Mouse (Mus musculus): ENCODE measurements around the gene Smim17.
"Not testable (repeated sequence)": the region's sequence is repeated elsewhere in the genome, so short reads cannot be mapped to it uniquely, and the experiment has no call there.

Gene Smim17

DNA sequence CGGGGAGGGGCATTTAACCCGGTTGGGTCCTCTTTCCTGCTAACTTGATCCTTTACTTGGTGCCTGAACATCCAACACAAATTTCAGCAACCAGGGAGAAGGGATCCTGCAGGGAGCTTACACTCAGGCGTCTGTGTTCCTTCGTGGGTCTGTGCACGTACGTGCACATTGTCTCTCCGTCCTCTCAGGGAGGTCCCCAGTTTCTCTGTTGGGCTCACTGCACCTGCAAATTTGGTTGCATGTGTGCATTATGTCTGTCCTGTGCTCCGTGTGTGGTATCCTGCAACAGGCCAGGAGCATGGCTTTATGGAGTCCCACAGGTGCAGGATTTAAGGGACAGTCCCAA, 16.9 kb downstream of the Smim17 start:
- no peak for DNase-seq (ENCODE audit: low spot score)

GRCm38 (mm10) chr7:6419894-6420293, 21.4 kb downstream of the Smim17 start:
- no peak for DNase-seq (ENCODE audit: low spot score)

DNA sequence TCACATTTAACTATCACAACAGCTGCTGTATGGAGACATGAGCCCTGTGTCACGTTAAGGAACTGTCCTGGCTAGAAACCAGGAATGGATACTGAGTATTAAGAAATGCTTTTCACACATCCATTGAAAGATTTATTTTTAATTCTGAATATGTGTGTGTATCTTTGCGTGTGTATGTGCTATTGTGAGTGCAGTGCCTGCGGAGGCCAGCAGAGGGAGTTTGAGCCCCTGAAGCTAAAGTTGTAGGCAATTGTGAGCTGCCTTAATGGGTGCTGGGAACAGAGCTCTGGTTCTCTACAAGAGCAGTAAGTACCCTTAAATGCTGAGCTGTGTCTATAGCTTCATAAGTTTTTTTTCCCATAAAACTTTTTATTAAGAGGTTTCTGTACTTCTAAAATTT, 30.9 kb downstream of the Smim17 start:
- DNase-seq (ENCODE audit: low spot score), result no peak

DNA sequence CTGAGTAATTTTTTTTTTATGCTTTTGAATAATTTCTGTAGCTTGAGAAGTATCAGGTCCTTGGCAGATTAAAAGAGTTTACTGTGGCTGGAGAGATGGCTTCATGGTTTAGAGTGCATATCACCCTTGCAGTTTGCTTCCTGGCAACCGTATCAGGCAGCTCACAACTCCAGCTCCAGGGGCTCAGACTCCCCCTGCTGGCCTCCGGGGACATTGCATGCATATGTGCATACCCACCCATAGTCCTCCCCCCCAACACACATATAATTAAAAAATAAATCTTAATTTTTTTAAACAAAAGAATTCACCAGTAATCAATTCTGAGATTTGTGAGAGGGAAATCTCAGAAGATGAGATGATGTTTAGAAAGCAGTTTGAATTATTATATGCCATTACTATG, 31.8 kb downstream of the Smim17 start:
- DNase-seq (ENCODE audit: low spot score), result no peak

DNA sequence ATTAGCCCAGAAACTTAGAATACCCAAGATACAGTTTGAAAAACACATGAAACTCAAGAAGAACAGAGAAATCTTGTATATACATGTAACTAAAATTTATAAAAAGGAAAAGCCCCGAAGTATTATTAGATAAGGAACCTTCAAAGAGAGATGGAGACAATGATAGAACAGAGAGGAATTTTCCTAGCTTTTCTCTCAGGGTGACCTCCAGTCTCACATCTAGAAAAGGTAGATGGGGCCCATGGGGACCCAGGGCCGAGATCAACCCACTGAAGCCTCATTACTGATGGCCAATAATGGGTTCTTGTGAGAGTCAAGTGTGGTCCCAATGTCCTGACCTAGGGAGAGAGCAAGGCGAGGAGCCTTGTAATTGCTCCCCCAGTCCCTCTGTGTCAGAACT, 39.9 kb downstream of the Smim17 start, which contains the start of gene Olfr1344:
TSS of gene Olfr1344 (plus strand) at position 301 of the 400 bp plus-strand sequence.
- DNase-seq (ENCODE audit: low spot score), result no peak

- no peak for DNase-seq (ENCODE audit: low spot score)
Observed at GRCm38 (mm10) chr7:6441173-6441572, 42.7 kb downstream of the Smim17 start.

DNA sequence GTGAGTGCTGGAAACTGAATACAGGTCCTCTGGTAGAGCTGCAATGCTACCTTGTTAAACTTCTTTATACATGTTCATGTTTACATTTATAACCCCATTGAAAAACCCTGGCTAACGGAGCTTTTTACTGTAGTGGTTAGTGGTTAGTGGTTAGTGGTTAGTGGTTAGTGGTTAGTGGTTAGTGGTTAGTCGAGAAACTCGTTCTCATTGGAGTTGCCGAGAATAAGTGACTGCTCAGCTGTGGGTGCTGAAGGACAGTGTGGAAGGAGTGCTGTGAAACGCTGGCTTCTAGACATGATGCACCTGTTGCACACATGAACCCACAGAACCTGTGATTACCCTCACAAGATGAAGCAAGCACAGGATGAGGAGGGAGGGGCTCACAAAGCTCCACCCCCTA, 49.3 kb downstream of the Smim17 start:
- no peak for DNase-seq (ENCODE audit: low spot score)

DNA sequence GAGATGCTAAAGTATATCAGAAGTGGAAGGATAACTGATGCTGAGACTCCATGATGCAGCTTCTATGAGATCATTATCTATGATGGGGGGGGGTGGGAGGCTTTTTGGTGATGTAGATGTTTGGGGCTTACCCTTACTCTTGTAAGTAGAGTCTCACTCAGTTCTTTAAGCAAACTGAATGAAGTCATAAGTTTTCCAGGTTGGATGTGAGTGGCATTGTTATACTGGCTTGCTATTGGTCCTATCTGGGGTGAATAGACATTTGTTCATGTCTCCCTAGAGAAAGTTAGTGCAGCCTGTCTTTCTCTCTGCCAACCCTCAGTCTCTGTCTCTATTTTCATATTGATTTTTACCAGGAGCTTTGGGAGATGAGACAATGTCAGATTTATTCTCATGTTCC, 57.4 kb downstream of the Smim17 start, which contains the start of gene Olfr1336:
TSS of gene Olfr1336 (plus strand) at position 301 of the 400 bp plus-strand sequence.
- DNase-seq (ENCODE audit: low spot score), result no peak

DNA sequence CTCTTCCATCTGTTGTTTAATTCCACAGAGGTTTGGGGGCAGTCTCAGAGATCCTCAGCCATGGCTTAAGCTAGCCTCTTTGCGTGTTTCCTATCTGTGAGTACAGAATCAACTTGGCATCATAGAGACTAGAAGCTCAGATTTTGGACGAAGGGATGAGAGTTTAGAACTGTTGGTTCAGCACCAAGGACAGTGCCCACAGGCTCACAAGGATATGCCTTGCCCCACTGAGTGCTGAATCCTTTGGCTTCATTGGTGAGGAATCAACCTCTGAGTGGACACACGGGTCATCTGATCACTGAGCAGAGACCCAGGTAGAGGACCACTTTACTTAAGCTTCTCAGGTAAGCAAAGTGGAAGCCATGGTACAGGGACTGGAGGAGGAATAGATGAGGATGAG, 57.9 kb downstream of the Smim17 start:
- DNase-seq (ENCODE audit: low spot score), result no peak

DNA sequence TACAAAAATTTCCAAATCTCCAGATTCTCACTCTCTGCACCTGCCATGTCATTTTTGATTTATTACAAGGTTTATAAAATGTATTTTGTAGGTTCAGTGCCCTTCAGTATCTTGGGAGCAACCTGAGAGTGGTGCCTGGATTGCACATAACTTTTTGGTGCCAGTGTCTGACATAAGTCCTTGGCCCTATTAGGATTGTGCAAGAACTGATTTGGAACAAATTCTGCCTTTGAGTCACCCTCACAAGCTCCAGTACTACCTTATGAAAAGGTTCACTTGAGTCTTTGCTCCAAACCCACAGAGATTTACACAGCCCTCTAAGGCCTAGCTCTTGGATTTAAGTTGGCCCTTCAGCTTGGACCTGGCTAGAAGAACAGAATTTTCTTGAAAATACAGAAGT, 68.4 kb downstream of the Smim17 start, which contains the start of gene Olfr1346:
TSS of gene Olfr1346 (plus strand) at position 151 of the 400 bp plus-strand sequence.
- DNase-seq (ENCODE audit: low spot score), result no peak

- DNase-seq (ENCODE audit: low spot score), result not testable (repeated sequence)
Observed at GRCm38 (mm10) chr7:6477633-6478032, 79.1 kb downstream of the Smim17 start.

Data from left cerebral cortex, adult 11 months (tissue).